Mouse (Mus musculus) left cerebral cortex, adult 2 months (tissue): ENCODE measurements at regions not wholly inside any gene's neighbourhood (a gene's known extent, or its start where the extent isn't known, plus 50 kb on each side); places are given as distances from the start of the nearest gene placed in this dataset.
A peak's percentile ranks its signal among the peaks of the same experiment; 100 is the strongest.

ENCODE experiments used
- DNase-seq, 2 experiments: peaks; one replicate each; pipeline ENCODE4 v3.0.0; 2021 to 2022; ENCODE audit warnings: low spot score in 2 of 2, mixed read lengths in 1 of 2; ENCODE audit errors: extremely low spot score in 1 of 2
- H3K27ac ChIP-seq: fragments of 200-600 bp; 2 replicates; pipeline ENCODE4 v1.8.1; 2022
- H3K4me3 ChIP-seq: fragments of 200-600 bp; 2 replicates; pipeline ENCODE4 v1.8.1; 2022
- CTCF ChIP-seq: fragments of 200-600 bp; IDR thresholded peaks from 2 replicates; pipeline ENCODE4 v1.8.1; 2022; ENCODE audit warnings: antibody characterized with exemption, mild to moderate bottlenecking, moderate library complexity
- intact Hi-C: fragments of 180-260 bp; cut with DNase I; formaldehyde crosslinking; loops from one replicate; pipeline ENCODE4 v1.15.1; 2025

GRCm38 (mm10) chr10:37314746-37315430, 176.2 kb upstream of the Marcks start:
- H3K27ac ChIP-seq = no peak overlapping the region
- TF ChIP-seq CTCF = peak; percentile 7; the same call in 1 of the 2 replicates
- H3K4me3 ChIP-seq = no peak overlapping the region
- intact Hi-C loops = no loop called here
- peak; percentile 48 to 67 for DNase-seq

DNA sequence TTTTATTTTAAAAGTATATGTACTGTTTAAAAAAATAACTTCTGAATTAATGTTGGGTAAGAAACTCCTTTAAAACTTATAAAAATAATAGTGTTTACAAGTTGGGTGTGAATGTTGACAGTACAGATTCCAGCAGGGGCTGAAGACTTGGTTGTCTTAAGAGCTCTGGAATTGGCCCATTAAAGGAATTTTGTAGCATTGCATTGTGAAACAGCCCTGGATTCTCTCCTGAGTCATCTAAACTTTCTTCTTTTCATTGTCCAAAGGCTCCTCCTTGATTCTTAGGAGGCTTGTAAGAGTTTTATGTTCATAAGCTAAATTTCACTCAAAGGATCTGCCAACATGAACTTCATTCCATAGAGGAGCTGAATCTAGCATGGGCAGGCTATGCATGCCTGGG, 174.7 kb upstream of the Marcks start:
- DNase-seq = no peak
- TF ChIP-seq CTCF = no peak
- H3K4me3 ChIP-seq = no peak overlapping the region
- no peak overlapping the region for H3K27ac ChIP-seq
- intact Hi-C loops = no loop called here

GRCm38 (mm10) chr10:37310266-37310945, 171.7 kb upstream of the Marcks start:
- Histone ChIP-seq H3K4me3 (no peak overlapping the region), H3K27ac (no peak overlapping the region)
- intact Hi-C loops = no loop called here
- TF ChIP-seq CTCF = no peak
- no peak for DNase-seq

GRCm38 (mm10) chr10:37304656-37305055, 165.9 kb upstream of the Marcks start:
- intact Hi-C loops = no loop called here
- no peak for TF ChIP-seq CTCF
- Histone ChIP-seq H3K4me3 (no peak overlapping the region), H3K27ac (no peak overlapping the region)
- no peak for DNase-seq

- no peak for DNase-seq
- TF ChIP-seq CTCF = no peak
- no peak overlapping the region for H3K4me3 ChIP-seq
- intact Hi-C loops = no loop called here
- H3K27ac ChIP-seq = no peak overlapping the region
Measured at GRCm38 (mm10) chr10:37300181-37300889, 161.6 kb upstream of the Marcks start.

DNA sequence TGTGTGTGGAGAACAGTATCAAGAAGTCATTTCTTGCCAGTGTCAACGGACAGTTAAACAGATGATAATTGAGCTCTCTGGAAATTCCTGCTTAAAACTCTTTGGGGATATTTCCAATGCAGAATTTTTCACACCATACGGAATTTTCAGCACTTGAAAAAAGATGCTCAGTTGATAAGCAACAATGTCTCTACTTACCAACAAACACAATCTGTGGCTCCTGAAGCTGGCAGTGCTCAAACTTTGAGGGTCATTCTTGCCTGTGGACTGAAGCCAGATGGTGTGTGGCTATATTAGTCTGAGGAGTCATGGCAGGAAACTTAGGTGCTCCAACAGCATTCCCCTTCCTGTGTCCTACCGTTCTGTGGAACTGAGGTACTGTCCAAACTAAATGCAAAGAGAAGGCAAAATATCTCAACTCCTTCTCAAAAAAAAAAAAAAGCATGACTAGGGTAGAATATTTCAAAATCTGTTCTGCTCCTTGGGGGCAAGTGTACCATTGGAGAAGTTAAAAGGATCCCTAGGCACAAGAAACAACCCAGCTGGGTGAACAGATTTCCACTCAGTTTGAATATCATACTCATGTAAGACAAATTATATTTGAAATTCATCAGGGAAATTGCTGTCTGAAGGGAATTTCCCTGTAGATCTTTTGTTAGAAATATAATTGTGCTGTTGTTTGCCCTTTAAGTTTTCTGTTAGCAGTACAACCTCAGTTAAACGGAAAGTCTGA, 160.1 kb upstream of the Marcks start:
- no peak for TF ChIP-seq CTCF
- Histone ChIP-seq H3K4me3 (no peak overlapping the region), H3K27ac (no peak overlapping the region)
- no peak for DNase-seq
- intact Hi-C loops = no loop called here

DNA sequence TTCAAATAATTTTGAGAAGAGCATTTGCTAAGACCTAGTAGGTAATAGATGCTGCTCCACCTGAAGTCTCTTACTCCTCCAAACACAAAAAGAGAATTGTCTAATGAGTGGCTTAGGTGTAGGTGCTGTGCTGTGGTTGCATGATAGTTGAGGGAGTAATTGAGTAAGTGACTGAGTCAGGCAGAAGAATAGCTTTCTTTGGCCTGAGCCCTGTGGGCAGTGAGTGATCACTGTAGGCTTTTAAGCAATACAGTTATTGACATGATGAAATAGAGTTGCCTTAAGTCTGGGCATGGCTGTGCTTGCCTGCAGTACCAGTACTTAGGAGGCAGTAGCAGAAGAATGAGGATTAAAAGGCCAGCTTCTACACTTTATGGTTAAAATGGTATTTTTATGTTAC, 155.5 kb upstream of the Marcks start:
- Histone ChIP-seq H3K27ac (no peak overlapping the region), H3K4me3 (no peak overlapping the region)
- intact Hi-C loops = no loop called here
- no peak for TF ChIP-seq CTCF
- no peak for DNase-seq

DNA sequence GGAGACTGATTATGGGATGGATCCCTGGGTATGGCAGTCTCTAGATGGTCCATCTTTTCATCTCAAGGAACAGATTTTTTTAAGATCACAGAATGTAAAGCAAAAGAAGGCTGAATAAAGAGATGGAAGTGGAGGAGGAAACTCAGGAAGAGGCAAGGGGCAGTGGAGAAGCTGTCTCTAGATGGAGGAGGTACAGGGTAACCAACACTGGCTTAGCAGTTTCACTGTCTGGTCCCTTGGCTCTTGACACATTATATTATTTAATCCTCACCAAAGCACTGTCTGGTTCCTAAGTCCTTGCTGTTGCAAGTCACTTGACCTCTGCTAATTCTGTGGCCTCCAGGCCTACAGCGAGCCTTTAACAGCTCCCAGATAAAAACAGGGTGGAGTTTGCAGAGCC, 154.6 kb upstream of the Marcks start:
- no peak for TF ChIP-seq CTCF
- intact Hi-C loops = no loop called here
- Histone ChIP-seq H3K27ac (no peak overlapping the region), H3K4me3 (no peak overlapping the region)
- DNase-seq = no peak

DNA sequence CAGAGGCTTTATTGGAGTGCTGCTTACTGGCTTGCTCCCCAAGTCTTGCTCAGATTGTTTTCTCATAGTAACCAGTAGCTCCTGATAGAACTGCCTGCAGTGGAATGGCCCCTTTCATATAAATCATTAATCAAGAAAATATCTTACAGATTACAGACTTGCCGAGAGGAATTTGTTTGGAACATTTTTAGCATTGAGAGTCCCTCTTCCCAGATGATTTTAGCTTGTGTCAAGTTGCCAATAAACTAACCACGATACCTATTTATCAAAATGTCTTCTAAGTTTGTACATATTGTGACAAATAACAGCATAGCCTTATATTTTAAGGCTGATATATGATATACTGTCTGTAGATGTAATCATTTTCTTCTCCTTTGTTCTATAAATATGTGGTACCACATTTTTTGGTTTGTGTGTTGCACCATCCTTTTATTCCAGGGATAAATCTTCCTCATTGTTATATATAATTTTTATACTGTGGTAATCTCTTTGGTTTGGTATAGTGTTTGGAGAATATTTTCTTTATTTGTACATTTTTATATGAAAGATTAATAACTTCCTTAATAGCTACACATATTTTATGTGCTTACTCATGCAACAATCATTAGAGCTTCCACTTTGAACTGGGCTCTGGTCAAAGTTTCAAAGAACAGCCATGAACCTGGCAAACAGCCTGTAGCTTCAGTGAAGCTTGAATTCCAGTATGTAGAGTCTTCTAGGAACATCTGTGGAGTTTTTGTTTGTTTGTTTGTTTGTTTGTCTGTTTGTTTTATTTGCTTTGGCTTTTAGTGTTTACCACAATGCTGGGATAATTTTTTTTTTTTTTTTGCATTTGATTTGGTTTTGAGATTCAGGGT, 153.1 kb upstream of the Marcks start:
- no peak for DNase-seq
- TF ChIP-seq CTCF = no peak
- H3K27ac ChIP-seq = no peak overlapping the region
- no peak overlapping the region for H3K4me3 ChIP-seq
- intact Hi-C loops = no loop called here

- TF ChIP-seq CTCF = no peak
- Histone ChIP-seq H3K4me3 (no peak overlapping the region), H3K27ac (no peak overlapping the region)
- no peak for DNase-seq
- intact Hi-C loops = no loop called here
Measured at GRCm38 (mm10) chr10:37289964-37290704, 151.4 kb upstream of the Marcks start.
